Mouse (Mus musculus) bone marrow, adult 2 months (tissue): ENCODE data around the gene Zkscan14. TPM values are rescaled to one million over a fixed set of nuclear protein-coding genes. Genes with fewer than 3 reads are reported as not detected.
"Not testable (repeated sequence)": the region's sequence is repeated elsewhere in the genome, so short reads cannot be mapped to it uniquely, and the experiment has no call there.

Source experiments
- H3K27ac ChIP-seq: fragments of 200-500 bp; 2 replicates; pipeline ENCODE4 v1.5.1; 2012; ENCODE audit warnings: low read depth, mild to moderate bottlenecking, control low read depth, inconsistent platforms, low read length; ENCODE audit not compliant: control insufficient read depth, poor library complexity, insufficient read depth
- H3K4me1 ChIP-seq: fragments of 200-500 bp; 2 replicates; pipeline ENCODE4 v1.6.1; 2011; ENCODE audit warnings: low read length; ENCODE audit not compliant: control insufficient read depth, insufficient read depth
- H3K4me3 ChIP-seq: fragments of 200-500 bp; replicated peaks from 2 replicates; pipeline ENCODE3; 2011; ENCODE audit warnings: mild to moderate bottlenecking, low read depth, low read length, control low read depth; ENCODE audit not compliant: control insufficient read depth
- CTCF ChIP-seq: fragments of 200-500 bp; IDR thresholded peaks from 2 replicates; pipeline ENCODE4 v1.5.1; 2011; ENCODE audit warnings: low read length, control low read depth; ENCODE audit not compliant: control insufficient read depth, insufficient read depth
- POLR2A ChIP-seq: fragments of 200-500 bp; IDR thresholded peaks from 2 replicates; pipeline ENCODE4 v1.6.1; 2011; ENCODE audit warnings: low read depth, mild to moderate bottlenecking, control low read depth, low read length, borderline replicate concordance; ENCODE audit not compliant: control insufficient read depth
- WGBS: fragments of 180-500 bp; shearing (Covaris S2); methylation state at CpG from one replicate; pipeline ENCODE4 v1.1.7; 2018; 5-methylcytosine and 5-hydroxymethylcytosine counted together
- polyA plus RNA-seq: library from polyadenylated mRNA; stranded (reverse); fragments of >200 nt; gene quantifications from 2 replicates; pipeline ENCODE4 v1.2.4, GENCODE M21; 2011; ENCODE audit warnings: low replicate concordance; ENCODE audit not compliant: missing spikeins, insufficient read depth, insufficient read length

Gene Zkscan14
- 7.0 and 12.5 TPM in 2 replicates for polyA plus RNA-seq

DNA sequence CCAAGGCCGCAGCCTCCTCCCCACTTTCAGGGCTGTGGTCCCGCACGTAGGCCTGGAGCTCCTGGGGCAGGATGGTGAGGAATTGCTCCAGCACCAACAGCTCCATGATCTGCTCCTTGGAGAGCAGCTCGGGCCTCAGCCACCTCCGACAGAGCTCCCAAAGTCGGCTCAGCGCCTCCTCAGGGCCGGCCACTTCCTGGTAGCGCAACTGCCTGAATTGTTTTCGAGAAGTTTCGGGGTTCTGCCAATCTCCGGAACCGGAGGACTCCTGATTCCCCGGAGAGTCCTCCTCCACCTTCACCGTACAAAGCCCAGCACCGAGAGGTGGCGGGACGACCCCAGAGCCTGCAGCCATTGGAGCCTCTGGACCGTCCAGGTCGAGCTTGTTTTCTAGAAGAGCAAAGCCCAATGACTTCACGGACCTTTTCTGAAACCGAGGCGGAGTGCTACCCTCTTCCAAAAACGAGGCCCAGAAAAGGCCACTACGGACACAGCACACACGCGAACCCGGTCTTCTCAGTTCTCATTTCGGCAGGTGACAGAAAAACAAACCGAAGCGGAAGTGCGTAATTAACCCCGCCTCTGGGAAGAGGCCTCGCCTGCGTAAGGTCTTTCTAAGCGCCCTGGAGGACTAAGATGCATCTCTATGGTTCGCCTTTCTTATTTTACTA lies at the start of gene Zkscan14:
Zkscan14 (minus strand) TSS at position 548 of the 671 bp plus-strand sequence.
- WGBS = under 1% methylated on average over 37 of the region's 37 CpGs
- TF ChIP-seq CTCF (no peak), POLR2A (no peak)
- Histone ChIP-seq H3K4me3 (peak within 1 kb of the TSS; percentile 84), H3K4me1 (peaks cover 1% of the 10 kb centered on the region), H3K27ac (peak within 1 kb of the TSS; percentile 90)

DNA sequence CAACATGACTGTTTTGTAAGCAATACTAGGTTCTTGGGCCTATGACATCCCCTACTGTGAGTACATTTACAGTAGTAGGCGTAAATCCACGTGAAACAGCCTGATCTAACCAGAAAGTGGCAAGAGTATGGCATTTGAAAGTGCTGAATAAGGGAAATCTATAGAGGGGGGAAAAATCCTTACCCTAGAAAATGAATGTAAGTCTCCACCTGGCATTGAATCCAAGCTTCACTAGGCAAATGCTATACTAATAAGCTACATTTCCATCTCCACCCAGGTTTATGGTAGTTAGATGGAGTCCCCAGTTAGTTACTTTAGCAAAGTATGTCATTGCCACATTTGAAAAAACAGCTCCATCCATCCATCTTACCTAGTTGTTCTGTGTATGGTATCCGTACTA lies 47.9 kb upstream of the Zkscan14 start:
- Histone ChIP-seq H3K27ac (no peak overlapping the region), H3K4me1 (no peaks in the 10 kb centered on the region), H3K4me3 (no peak overlapping the region)
- 85% methylated on average over 3 of the region's 3 CpGs for WGBS
- TF ChIP-seq CTCF = no peak
- no peak for TF ChIP-seq POLR2A

DNA sequence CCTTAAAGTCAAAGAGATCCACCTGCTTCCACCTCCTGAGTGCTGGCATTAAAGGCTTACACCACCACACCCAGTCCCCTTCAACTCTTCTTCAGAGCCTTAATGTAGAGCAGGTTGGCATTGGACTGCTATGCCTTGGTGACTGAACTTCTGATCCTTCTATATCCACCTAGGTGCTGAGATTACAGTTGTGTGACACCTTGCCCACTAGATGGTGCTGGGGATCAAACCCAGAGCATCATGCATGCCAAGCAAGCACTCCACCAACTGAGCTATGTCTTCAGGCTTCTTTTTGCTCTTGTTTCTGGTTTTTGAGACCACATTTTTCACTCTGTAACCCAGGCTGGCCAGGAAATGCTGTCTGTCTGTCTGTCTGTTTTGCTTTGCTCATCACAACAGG lies 33.0 kb upstream of the Zkscan14 start:
- TF ChIP-seq POLR2A (no peak), CTCF (peak; percentile 54)
- Histone ChIP-seq H3K27ac (no peak overlapping the region), H3K4me3 (no peak overlapping the region), H3K4me1 (no peaks in the 10 kb centered on the region)

DNA sequence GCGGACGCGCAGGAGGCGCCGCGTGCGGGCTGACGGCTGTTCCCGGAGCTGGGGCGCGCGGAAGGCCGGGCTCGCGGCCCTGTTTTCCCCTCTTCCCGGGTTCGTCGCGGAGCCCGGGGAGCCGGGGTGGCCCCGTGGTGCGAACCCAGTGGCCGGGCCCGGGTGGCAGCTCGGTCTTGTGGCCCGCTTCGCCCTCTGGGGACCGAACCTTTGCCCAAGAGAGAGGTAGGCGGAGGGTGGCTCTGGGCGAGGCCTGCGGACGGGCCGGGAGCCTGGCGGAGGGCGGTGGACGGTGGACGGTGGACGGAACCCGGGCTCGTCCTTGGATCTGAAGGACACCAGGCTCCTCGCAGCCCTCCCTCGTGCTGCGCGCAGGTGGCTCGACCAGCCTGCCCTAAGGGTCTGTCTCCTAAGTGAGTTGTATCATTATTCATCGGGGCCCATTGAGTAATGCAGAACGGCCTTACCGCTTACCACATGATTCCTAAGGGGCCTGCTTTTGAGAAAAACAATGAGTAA lies 30.3 kb upstream of the Zkscan14 start:
- peak overlapping the region; percentile 78 for H3K4me3 ChIP-seq
- TF ChIP-seq CTCF = no peak
- peak overlapping the region; percentile 93 for H3K27ac ChIP-seq
- no peaks in the 10 kb centered on the region for H3K4me1 ChIP-seq
- WGBS = 0% methylated on average over 48 of the region's 49 CpGs

DNA sequence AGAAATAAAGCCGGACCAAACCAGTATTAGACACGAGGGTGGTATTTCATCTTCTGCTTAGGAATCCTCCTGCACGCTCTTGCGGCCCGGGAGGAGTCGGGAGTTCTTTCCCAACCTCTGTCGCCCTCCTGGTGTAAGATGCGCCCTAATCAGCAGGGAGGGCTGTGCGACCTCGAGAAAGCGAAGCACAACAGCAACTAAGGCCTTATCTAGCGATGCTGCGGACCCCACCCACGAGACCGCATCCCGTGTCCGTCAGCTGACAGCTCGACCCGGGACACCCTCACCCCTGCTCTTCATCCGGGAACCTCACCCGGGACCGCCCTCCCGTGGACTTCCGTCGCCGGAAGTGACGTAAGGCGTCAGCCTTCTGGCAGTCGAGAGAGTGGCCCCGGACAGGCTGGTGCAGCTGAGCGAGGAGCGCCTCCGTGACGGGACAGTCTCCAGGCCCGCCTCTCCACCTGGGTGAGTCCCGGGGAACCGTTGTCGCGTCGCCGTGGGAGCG lies 29.8 kb upstream of the Zkscan14 start, which contains the start of gene Zfp655:
Zfp655 (plus strand) TSS at position 349 of the 505 bp plus-strand sequence.
- Histone ChIP-seq H3K27ac (peak within 1 kb of the TSS; percentile 93), H3K4me1 (no peaks in the 10 kb centered on the region), H3K4me3 (peak within 1 kb of the TSS; percentile 78)
- TF ChIP-seq CTCF (no peak; the same call in 1 of the 2 replicates), POLR2A (peak; percentile 87; the same call in 1 of the 2 replicates)
- under 1% methylated on average over 42 of the region's 42 CpGs for WGBS

DNA sequence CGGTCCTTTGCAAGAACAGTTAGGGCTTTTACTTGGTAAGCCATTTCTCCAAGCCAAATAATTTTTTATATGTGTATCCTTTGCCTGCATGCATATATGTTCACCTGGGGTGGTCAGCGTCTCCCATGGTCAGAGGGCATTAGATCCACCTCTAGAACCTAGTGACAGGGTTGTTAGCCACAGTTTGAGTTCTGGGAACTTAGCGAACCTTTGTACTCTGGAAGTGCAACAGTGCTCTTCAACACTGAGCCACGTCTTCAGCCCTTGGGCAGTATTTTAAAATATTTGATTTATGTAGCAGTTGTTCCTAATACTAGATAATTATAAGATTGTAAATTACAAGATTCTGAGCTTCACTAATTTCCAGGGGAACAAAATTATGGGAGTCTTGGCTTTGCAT lies 29.0 kb upstream of the Zkscan14 start:
- no peak for TF ChIP-seq CTCF
- TF ChIP-seq POLR2A = no peak
- no peak overlapping the region for H3K27ac ChIP-seq
- no peak overlapping the region for H3K4me3 ChIP-seq
- WGBS = 89% methylated on average over 4 of the region's 4 CpGs
- H3K4me1 ChIP-seq = no peaks in the 10 kb centered on the region

DNA sequence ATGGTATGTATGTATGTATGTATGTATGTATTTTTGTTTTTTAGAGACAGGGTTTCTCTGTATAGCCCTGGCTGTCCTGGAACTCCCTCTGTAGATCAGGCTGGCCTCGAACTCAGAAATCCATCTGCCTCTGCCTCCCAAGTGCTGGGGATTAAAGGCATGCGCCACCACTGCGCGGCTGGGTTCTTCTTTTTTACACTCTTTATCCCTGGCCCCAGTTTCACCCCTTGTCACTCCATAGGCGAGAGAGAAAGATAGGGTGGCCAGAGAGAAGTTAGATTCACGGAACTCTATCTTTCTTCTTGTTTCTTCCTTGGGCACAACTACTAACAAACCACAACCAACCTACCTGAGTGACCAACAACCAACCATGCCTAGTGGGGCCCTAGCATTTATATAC lies 27.6 kb upstream of the Zkscan14 start:
- not testable (repeated sequence) for H3K4me3 ChIP-seq, H3K4me1 ChIP-seq, H3K27ac ChIP-seq
- 73% methylated on average over 6 of the region's 6 CpGs for whole genome bisulfite sequencing

DNA sequence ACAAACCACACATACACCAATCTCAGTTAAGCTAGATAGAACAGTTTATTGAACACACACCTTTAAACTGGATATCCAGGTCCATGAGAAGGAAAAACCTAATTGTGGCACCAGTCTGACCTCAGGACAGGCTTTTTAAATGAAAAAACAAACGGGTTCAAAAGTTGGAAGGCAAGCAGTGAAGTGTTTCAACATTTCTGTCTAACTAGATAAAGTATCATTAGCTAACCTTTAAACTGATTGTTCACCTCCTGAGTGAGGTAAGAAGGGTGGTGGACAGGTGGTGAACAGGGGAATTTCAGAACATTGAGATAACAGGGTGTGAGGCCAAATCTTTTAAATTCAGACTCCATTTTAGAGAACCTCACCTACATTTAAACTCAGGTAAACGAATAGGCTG lies 24.8 kb upstream of the Zkscan14 start:
- TF ChIP-seq POLR2A = no peak
- no peak for TF ChIP-seq CTCF
- no peak overlapping the region for H3K27ac ChIP-seq
- no peaks in the 10 kb centered on the region for H3K4me1 ChIP-seq
- no peak overlapping the region for H3K4me3 ChIP-seq
- 50% methylated on average over 2 of the region's 2 CpGs for WGBS
